Mouse (Mus musculus): ENCODE measurements around the gene 4933436I01Rik. TPM values are rescaled to one million over a fixed set of nuclear protein-coding genes. Genes with fewer than 3 reads are reported as not detected.

Gene 4933436I01Rik
- not detected in 2 replicates for polyA plus RNA-seq (2016; fragmentation: Nextera tagmentation; extraction: Ambion mirVana)

- Histone ChIP-seq H3K27ac (replicated peaks) (no peak within 1 kb of the TSS), H3K9me3 (no peaks in the 10 kb centered on the region), H3K4me1 (no peaks in the 10 kb centered on the region), H3K4me3 (no peak within 1 kb of the TSS), H3K36me3 (replicated peaks) (no peaks in the 10 kb centered on the region), H3K27me3 (replicated peaks; ENCODE audit: low read depth, poor library complexity, severe bottlenecking) (no peaks in the 10 kb centered on the region)
- 75% methylated on average over 1 of the region's 1 CpGs for WGBS
- DNase-seq (ENCODE audit: low spot score), result no peak
Observed at GRCm38 (mm10) chrX:67921350-67921749, at the start of gene 4933436I01Rik. 4933436I01Rik (minus strand) TSS chrX:67921450.

- WGBS, result 54% methylated on average over 1 of the region's 1 CpGs
Observed at GRCm38 (mm10) chrX:67924769-67925470, 3.7 kb upstream of the 4933436I01Rik start.

GRCm38 (mm10) chrX:67883406-67883805 is 37.8 kb downstream of the 4933436I01Rik start:
- Histone ChIP-seq H3K27me3 (replicated peaks; ENCODE audit: low read depth, poor library complexity, severe bottlenecking) (no peaks in the 10 kb centered on the region), H3K4me3 (no peak overlapping the region), H3K9me3 (no peaks in the 10 kb centered on the region), H3K4me1 (no peaks in the 10 kb centered on the region), H3K36me3 (replicated peaks) (no peaks in the 10 kb centered on the region), H3K27ac (replicated peaks) (no peak overlapping the region)
- 85% methylated on average over 3 of the region's 3 CpGs for WGBS
- no peak for DNase-seq (ENCODE audit: low spot score)

More at GRCm38 (mm10) chrX:67924769-67925470, 3.7 kb upstream of the 4933436I01Rik start:
- no peak for DNase-seq (ENCODE audit: low spot score)
- Histone ChIP-seq H3K36me3 (replicated peaks) (no peaks in the 10 kb centered on the region), H3K27ac (replicated peaks) (no peak overlapping the region), H3K4me3 (no peak overlapping the region), H3K9me3 (no peaks in the 10 kb centered on the region), H3K4me1 (no peaks in the 10 kb centered on the region), H3K27me3 (replicated peaks; ENCODE audit: low read depth, poor library complexity, severe bottlenecking) (no peaks in the 10 kb centered on the region)

Other genes with a start within 250 kb of the 4933436I01Rik start
- 0.30 TPM in 1 of 2 replicates, not detected in the other for gene Gm1140, start 227.9 kb downstream of the 4933436I01Rik start, polyA plus RNA-seq (2016; fragmentation: Nextera tagmentation; extraction: Ambion mirVana)
- gene Gm14692, start 225.8 kb downstream of the 4933436I01Rik start, polyA plus RNA-seq (2016; fragmentation: Nextera tagmentation; extraction: Ambion mirVana), result 0.30 TPM in 1 of 2 replicates, not detected in the other